Comparison of ENCODE assay signal across 7 mouse cellular contexts in genomic region chr7:99916741-99917319, GRCm38 (mm10). TPM values are rescaled to one million over a fixed set of nuclear protein-coding genes. Genes with fewer than 3 reads are reported as not detected.
A peak's percentile ranks its signal among the peaks of the same experiment; 100 is the strongest.
DNase-seq lines count a peak whose midpoint lies in the region; ATAC-seq lines count a peak whose summit lies in the region.

No protein-coding gene starts in this region.

- peak overlapping the region; percentile 37 for H3K4me3 ChIP-seq in brown adipose tissue, adult 24 weeks (ENCODE audit: insufficient read depth, low read depth, low read length)
- H3K4me3 ChIP-seq in forebrain, embryonic 13.5 days: peak overlapping the region; percentile 31
- H3K4me3 ChIP-seq in hindbrain, embryonic 12.5 days: peak overlapping the region; percentile 27

- ATAC-seq in forebrain, embryonic 13.5 days: peak; percentile 52
- ATAC-seq in hindbrain, embryonic 12.5 days (ENCODE audit: low FRiP score): peak; percentile 41
- peak; percentile 43; the same call in 1 of the 2 replicates for ATAC-seq in megakaryocyte, adult 5-6 weeks (ENCODE audit: poor library complexity, severe bottlenecking)

- intact Hi-C loops in left cerebral cortex, postnatal 14 days (cut with DNase I): no loop called here

- WGBS in forebrain, embryonic 13.5 days: 8% methylated on average over 22 of the region's 22 CpGs
- 5% methylated on average over 22 of the region's 22 CpGs for WGBS in hindbrain, embryonic 12.5 days

- H3K27ac ChIP-seq in brown adipose tissue, adult 24 weeks (replicated peaks; ENCODE audit: low read depth, low read length): no peak overlapping the region
- H3K27ac ChIP-seq in forebrain, embryonic 13.5 days: no peak overlapping the region
- H3K27ac ChIP-seq in hindbrain, embryonic 12.5 days: no peak overlapping the region

- peaks cover 6% of the 10 kb centered on the region; the same call in 1 of the 2 replicates for H3K4me1 ChIP-seq in brown adipose tissue, adult 24 weeks (ENCODE audit: control insufficient read depth, insufficient read depth, insufficient read length, low read length)
- peaks cover 19% of the 10 kb centered on the region for H3K4me1 ChIP-seq in forebrain, embryonic 13.5 days
- H3K4me1 ChIP-seq in hindbrain, embryonic 12.5 days: peaks cover 18% of the 10 kb centered on the region

- peak; percentile 36 for DNase-seq in T-cell, adult 2 months (ENCODE audit: low spot score)
- DNase-seq in left cerebral cortex, postnatal 14 days (ENCODE audit: low spot score in 2 of 2): peak; percentile 45 to 49
- peak; percentile 20 for DNase-seq in skeletal muscle tissue, adult 2 months (ENCODE audit: low read depth, low spot score)

- no peaks in the 10 kb centered on the region for H3K9me3 ChIP-seq in forebrain, embryonic 13.5 days (replicated peaks)
- H3K9me3 ChIP-seq in hindbrain, embryonic 12.5 days (replicated peaks): no peaks in the 10 kb centered on the region

- H3K27me3 ChIP-seq in forebrain, embryonic 13.5 days: peaks cover 29% of the 10 kb centered on the region
- peaks cover 23% of the 10 kb centered on the region for H3K27me3 ChIP-seq in hindbrain, embryonic 12.5 days

- peak overlapping the region; percentile 63 for H3K9ac ChIP-seq in forebrain, embryonic 13.5 days
- peak overlapping the region; percentile 49; the same call in 1 of the 2 replicates for H3K9ac ChIP-seq in hindbrain, embryonic 12.5 days

- peak overlapping the region; percentile 74 for H3K4me2 ChIP-seq in forebrain, embryonic 13.5 days
- H3K4me2 ChIP-seq in hindbrain, embryonic 12.5 days (replicated peaks): peak overlapping the region; percentile 59

- H3K36me3 ChIP-seq in forebrain, embryonic 13.5 days (ENCODE audit: poor library complexity, severe bottlenecking): 0 out of 2 replicates have a peak, but pooled peaks cover 6% of the 10 kb centered on the region
- H3K36me3 ChIP-seq in hindbrain, embryonic 12.5 days: 0 out of 2 replicates have a peak, but pooled peaks cover 4% of the 10 kb centered on the region

RNA-seq across cellular contexts. Expression of gene Spcs2, which starts 53.6 kb away (rescaled TPM):
- polyA plus RNA-seq in brown adipose tissue, adult 24 weeks (2012; ENCODE audit: insufficient read depth, insufficient read length, missing spikeins): 50.0 and 69.2 TPM in 2 replicates
- polyA plus RNA-seq in forebrain, embryonic 13.5 days (2015; fragmentation: Nextera tagmentation; extraction: Ambion mirVana): 334 and 336 TPM in 2 replicates
- polyA plus RNA-seq in hindbrain, embryonic 12.5 days (2016; fragmentation: Nextera tagmentation; extraction: Ambion mirVana): 352 and 354 TPM in 2 replicates
- total RNA-seq in left cerebral cortex, postnatal 14 days (2021): 10 to 100 TPM; 81.7 to 94.3 TPM
- 181 and 205 TPM in 2 replicates for total RNA-seq in megakaryocyte, adult 5-6 weeks (2015)
- total RNA-seq in megakaryocyte, adult 5-6 weeks (2017): 113 and 137 TPM in 2 replicates

RNA-seq across cellular contexts. Expression of gene Xrra1, which starts 57.9 kb away (rescaled TPM):
- not detected in 2 replicates for polyA plus RNA-seq in brown adipose tissue, adult 24 weeks (2012; ENCODE audit: insufficient read depth, insufficient read length, missing spikeins)
- polyA plus RNA-seq in forebrain, embryonic 13.5 days (2015; fragmentation: Nextera tagmentation; extraction: Ambion mirVana): 0.46 and 0.53 TPM in 2 replicates
- 0.44 and 0.94 TPM in 2 replicates for polyA plus RNA-seq in hindbrain, embryonic 12.5 days (2016; fragmentation: Nextera tagmentation; extraction: Ambion mirVana)
- under 1 TPM; 0.97 TPM for total RNA-seq in left cerebral cortex, postnatal 14 days (2021)
- 0.11 TPM in 1 of 2 replicates, not detected in the other for total RNA-seq in megakaryocyte, adult 5-6 weeks (2015)
- not detected in 2 replicates for total RNA-seq in megakaryocyte, adult 5-6 weeks (2017)
